Mouse (Mus musculus) B cell, adult 2 months (primary cell): ENCODE results near the gene B4galnt3.

Source experiments
- DNase-seq, 2 experiments: peaks; one replicate each; pipeline ENCODE4 v3.0.0; 2022

B4galnt3 gene

DNA sequence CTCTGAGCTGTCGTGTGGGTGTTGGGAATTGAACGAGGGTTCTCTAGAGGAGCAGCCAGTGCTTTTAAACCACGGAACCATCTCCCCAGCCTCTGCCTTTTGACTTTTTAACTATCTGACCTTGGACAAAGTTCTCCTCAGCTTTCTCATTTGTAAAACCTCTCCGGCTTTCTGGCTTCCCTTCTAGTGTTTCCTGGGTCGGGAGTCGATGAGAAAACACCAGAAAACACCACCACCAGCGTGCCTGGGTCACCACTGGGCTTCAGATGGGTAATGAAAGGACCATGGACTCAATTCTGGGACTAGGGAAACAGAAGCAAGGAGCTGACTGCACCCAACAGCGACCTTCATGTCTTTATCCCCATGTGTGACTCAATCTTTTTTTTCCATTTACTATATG, 20.2 kb downstream of the B4galnt3 start:
- DNase-seq, result no peak

DNA sequence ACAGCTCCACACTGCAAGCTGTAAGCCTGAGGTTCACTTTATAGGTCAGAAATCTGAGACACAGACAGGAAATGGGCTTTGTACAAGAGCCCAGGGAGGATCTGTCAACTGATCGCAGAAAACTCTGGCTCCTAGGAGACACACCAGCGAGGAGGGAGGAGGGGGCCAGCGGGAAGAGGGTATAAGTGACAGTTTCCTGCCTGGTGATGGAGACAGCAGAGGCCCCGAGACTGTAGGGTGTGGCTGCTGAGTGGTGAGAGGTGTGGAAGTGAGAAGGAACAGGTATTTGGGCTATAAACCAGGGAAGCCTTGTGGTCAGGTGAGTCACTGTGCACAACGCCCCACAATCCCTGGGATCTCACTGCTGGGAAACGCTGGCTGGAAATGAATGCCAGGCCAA, 30.2 kb downstream of the B4galnt3 start:
- DNase-seq, result no peak

DNA sequence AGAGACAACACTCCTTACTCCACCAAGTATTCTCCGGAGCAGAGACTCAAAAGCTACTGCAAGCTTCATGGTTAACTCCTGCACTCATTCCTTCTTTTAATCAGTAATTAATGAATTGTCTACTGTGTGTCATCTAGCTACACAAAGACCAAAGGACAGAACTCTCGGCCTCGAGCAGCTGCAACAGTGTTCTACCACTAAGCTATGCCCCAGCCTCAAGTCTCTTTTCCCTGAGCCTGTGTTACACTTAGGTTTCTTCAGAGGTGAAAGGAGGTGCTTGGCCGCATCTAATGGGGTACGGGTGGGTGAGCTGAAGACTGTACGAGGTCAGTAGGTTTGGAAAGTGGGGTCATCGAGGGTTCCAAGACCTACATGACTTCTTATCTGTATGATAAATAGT, 30.8 kb downstream of the B4galnt3 start:
- no peak for DNase-seq

DNA sequence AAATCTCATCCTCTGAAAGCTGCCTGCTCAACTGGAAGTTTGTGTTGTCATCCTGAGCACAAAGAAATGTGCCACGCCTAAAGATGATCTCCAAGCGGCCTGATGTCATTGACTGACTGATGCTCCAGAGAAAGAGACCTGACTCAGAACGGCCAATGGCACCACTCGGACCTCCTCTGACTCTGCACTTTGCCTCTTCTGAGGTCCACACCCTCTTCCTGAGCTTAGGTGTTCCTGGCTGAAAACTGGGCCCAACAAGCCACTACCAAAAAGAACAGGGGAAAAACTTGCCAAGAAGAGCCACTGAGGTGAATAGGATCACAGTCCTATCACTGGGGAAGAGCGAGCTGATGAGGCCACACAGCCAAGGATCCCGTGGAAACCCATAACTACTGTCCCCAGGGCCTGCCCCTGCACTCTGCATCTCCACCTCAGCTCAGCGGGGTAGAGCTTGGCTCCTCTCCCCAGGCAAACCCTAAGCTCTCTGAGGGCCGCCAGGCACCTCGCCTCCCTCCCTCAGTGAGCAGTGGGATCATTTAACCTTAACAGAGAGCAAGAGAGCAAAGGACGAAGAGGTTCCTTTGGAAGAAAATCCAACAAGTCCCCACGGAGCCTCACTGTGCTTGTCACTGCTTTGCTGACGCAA, 31.4 kb downstream of the B4galnt3 start:
- no peak for DNase-seq

DNA sequence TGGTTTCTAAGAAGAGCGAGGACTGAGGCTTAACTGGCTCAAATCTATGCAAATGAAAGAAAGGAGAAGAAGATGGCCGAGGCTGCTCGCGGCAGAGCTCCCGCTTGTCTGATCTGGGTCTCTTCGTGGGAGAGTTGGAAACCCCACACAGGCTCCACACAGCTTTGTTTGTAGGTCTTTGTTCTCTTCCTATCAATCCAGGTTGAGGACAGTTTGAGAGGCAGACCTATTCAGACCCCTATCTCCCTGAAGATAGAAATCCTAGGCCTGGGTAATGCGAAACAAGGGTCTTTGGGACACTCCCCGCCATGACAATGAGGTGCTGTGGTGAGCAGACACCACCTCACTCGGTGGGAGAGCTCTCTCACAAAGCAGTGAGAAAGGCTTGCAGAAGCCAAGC, 34.9 kb downstream of the B4galnt3 start:
- no peak for DNase-seq

DNA sequence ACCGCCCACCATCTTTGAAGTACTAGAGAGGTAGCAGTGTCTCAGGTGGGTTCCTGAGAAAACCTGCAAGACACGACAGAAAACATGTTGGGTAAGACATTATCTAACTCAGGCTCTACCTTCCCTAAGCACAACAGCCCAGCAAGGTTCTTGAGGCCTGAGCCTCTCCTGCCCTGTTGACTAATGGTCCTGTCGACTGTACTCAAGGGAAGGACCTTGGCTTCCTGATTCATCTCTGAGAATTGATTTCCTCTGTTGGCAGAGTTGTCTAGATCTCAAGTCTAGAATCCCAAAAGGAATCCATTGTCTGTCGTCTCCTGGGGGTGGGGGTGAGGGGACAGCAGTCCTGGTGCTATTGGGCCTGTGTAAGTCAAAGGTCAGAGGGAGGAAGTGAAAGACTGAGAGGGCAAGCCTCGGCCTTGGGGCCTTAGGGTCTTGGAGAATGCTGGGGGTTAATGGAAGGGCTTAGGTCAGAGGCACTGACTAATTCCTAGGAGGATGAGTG, 37.9 kb downstream of the B4galnt3 start:
- DNase-seq, result no peak

DNA sequence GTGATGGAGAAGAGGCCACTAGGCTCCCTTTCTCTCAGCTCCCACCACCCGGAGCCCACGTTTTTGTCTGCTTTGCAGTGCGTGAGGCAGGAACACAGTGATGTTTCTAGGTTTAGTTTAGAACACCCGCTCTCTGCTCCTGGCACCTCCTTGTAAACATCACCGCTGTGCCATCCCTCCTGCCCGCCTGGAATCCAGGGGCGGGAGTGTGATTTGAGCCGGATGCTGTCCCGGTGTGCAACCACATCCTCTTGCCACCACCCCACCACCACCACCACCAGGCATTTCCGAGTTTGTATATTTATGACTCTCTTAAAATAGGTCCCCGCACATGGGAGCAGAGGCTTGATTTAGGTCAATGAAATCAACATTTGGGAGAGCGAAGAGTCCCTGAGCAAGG, 38.7 kb downstream of the B4galnt3 start:
- DNase-seq, result no peak

DNA sequence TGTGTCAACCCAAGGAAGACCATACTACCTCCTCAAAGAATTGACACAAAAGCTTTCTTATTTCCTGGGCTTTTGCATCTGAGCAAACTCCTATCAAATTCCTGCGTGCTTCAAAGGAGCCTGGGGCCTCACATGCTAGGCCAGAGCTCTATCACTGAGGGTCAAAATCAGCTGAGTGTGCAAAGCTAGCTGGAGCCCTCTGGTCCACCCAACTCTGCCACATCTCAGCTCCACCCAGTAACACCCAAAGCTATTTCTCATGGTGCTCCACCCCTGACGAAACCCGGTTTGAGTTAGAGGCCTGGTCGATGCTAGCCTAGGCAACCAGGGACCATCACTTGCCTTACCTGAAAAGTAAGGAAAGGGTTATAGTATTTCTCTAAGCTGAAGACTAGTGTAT, 39.2 kb downstream of the B4galnt3 start:
- no peak for DNase-seq

DNA sequence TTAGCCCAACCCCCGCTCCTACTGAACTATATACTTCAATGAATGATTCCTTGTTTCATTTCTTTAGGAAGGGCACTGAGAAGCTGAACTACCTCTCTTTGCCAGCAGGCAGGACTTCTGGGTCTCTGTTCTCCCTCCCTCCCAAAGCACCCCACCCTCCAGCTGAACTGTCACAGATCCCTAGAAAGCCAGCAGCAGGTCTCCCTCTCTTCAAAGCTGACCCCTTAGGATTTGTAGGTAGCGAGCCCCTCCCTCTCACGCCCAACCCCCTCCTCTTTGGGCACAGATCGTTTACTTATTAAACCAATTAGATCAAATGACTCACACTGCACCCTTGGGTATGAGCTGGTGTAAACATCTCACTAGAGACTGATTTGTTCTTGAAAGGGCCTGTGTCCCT, 39.7 kb downstream of the B4galnt3 start:
- no peak for DNase-seq

DNA sequence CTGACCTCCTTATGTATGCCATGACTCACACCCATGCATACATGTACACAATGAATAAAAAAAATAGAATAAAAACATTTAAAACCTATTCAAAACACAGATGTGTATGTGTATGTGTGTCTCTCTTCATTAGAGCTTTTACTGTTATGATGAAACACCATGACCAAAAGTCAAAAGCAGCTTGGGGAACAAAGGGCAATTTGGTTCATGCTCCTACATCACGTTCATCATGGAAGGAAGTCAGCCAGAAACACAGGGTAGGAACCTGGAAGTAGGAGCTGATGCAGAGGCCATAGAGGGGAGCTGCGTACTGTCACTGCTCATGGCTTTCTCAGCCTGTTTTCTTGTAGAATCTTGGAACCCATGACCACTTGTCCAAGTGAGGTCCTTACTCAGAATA, 41.6 kb downstream of the B4galnt3 start:
- DNase-seq, result no peak

DNA sequence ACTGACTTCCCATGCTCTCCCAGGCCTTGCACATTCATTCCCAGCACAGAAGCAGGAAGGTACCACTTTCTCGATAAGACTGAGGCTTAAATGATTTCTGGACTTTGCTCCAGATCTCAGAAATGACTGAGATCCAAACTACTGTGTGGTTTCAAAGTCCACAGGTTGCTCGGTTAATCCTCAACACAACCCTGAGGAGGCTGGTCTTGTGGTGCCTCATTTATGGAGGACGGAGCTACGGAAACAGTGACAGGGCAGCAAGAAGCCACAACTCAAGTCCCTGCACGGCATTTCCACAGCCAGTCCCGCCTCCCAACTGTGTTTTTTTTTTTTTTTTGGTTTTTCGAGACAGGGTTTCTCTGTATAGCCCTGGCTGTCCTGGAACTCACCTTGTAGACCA, 43.3 kb downstream of the B4galnt3 start:
- no peak for DNase-seq

DNA sequence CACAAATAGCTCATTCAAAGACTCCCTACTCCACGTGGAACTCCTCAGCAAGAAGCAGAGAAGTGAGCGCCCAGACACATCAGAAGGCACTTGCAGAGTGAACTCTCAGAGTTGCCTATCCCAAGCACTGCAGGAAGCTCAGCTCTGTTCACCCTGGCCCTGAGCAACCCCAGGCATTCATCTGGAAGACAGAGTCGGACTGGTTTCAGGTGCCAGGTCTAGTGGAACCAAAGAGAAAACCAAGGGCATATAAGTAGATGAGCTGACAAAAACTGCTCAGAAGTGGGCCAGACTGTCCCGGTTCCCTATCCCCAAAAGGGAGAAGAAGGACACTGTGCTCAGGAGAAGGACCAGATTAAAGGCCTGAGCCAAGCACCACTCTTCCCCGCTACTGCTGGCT, 44.5 kb downstream of the B4galnt3 start:
- DNase-seq, result no peak

DNA sequence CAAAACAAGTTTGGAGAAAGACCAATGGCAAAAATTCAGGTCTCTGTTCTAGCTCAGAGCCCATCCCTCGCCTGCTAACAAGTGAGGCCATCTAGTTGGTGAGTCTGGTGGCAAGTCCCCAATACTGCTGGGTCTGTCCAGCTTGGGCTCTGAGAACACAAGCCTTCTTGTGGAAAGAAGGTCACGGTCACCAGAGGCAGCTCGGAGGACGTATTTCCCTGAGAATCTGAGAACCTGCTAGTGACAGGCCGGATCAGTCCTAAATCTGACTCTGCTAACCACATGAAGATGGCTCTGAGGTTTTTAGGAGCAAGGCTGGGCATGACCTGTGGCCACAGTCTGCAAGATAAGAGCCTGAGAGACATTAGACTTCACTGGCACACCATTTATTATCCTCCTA, 47.7 kb downstream of the B4galnt3 start:
- no peak for DNase-seq

DNA sequence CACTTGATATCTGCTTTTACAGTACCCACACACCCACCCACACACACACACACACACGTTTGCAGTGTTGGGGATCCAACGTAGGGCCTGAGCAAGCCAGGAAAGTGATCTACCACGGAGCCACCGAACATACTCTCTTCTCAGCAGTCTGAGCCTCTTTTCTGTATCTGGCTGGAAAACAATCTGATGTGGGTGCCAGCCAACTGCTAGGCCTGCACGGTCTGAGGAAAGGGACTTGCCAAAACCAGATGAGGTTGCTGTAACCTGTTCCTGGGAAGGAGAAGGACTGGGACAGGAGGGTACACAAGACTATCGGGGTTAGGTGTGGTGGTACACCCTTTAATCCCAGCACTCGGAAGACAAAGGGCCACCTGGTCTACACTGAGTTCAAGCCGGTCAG, 51.1 kb downstream of the B4galnt3 start:
- no peak for DNase-seq

DNA sequence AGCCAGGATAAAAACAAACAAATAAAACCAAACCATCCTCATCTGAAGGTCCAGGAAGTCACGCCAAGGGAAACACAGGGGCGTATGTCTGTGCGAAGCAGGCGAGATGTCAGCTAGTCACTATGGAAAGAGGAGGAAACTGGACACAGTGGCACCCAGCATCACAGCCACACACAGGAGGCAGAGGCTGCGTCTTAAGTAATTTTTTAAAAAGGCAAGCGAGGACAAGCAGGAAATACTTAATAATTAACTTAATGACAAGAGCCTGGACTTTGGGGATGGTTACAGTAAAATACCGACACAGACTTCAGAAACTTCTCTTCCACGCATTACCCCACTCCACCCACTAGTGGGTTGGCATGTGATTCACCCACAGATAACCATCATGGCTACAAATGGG, 51.8 kb downstream of the B4galnt3 start:
- no peak for DNase-seq

DNA sequence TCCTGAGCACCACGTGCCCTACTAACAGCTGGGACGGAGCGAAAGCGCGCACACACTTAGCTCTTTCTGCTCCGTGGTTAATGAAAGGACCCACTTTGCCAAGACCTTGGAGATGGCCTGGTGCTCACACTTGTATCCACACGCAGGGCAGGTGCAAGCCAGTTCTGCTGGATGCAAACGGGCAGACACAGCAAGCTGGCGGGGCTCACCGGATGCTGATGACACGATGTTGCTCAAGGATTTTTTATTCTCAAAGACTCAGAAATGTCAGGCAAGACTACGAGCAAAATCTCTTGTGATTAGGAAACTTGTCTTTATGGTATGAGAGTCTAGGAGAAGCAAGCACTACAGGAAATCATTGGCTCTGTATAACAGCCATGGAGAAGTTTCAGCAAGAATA, 52.9 kb downstream of the B4galnt3 start:
- DNase-seq, result no peak

DNA sequence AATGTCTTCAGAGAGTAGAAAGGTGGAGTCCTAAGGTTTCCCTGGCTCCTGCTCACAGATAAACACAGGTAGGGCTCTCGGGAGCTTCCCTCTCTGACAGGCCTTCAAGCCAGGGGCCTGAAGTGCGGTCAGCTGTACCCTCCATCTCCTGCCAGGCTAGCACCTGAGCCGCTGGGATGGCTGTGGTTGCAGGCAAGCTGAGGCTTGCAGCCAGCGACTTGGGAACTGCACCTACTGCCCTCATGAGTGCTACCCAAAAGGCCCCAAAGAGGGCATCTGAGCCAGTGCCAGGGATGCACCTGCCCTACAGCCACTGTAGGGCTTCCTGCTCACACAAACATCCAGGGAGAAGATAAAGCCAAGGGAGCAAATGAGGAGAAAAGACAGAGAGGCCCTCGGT, 53.9 kb downstream of the B4galnt3 start:
- DNase-seq, result no peak

DNA sequence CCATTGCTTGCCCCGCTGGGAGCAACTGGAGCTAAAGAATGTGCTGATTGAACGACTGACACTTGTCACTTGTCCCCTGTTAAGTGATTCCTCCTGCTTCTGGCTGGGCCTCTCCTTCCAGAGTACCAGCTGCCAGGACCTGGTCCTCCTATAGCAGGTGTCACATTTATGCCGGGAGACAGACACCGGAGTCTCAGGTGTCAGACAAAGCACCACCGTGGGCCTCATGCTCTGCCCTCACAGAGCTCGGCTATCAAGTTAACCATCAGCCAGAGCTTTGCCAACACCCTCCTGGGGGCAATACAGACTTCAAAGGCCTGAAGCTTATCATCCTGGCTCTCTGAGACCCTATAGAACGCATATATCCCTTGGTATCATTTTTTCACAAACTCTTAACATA, 58.5 kb downstream of the B4galnt3 start:
- no peak for DNase-seq

DNA sequence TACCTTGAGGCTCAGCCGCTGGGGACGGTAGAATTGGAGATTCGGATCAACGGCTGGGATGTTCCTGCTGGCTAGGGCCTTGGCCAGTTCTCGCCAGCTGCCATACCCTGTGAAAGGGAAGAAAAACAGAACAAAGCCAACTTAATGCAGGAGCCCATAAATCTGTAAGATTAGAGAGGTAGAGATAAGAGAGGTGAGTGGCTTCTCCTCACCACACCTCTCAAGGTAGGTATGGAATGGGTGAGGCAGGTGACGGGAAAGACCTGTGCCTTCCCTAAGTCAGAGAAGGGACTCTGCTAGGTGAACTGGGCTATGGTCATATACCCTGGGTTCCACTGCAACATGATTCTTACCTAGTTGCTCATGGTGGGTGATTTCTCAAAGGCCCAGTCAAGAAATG, 61.5 kb downstream of the B4galnt3 start:
- no peak for DNase-seq

DNA sequence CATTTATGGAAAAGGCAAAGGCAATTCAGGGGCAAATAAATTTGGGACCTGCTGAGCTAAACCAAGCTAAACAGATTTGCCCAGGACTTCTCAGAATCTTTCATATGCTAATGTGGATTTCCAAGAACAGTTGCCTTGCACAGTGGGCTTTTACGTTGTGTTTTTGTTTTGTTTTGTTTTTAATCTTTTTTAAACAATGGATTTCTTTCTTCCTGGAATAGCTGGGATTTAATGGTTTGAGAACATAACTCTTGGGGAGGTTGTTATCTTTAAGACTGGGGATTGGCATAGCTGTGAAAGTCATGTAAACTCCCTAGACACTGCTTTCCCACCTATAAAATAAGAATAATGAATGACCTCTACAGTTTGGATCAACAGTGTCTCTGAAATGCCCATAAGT, 63.9 kb downstream of the B4galnt3 start:
- DNase-seq, result no peak

DNA sequence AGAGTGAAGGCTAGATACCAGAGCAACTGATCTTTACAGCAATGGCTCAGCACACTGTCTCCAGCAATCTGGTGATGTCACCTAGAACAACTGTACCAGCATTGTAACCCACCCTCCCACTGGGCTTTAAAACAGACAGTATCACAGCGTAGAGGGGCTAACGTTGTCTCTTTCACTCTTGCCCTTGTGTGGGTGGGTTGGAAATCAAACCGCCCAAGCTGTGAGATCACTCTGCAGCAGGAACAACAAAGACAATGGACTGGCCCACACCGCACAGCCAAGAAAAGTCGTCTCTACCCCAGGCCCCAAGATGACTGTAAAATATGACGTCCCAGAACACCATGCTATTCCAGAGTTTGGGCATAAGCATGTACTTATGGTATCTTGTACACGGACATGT, 64.6 kb downstream of the B4galnt3 start:
- DNase-seq, result no peak

DNA sequence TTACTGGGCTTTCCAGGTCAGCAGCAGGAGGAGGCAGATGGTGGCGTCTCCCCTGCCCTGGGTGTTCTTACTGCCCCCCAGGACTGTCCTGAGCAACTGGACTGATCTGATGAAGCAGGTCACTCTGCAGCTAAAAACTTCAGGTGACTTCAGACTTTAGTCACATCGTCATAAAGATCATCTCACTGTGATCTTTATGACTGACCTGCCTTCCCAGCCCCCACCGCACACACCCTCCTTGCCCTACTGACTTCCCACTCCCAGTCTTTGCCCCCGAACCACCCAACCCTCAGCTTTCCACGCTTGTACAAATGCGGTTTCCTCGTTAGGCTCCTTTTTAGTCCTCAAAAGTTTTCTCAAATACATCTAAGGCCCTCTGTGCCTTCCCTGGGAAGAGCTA, 67.3 kb downstream of the B4galnt3 start:
- no peak for DNase-seq

DNA sequence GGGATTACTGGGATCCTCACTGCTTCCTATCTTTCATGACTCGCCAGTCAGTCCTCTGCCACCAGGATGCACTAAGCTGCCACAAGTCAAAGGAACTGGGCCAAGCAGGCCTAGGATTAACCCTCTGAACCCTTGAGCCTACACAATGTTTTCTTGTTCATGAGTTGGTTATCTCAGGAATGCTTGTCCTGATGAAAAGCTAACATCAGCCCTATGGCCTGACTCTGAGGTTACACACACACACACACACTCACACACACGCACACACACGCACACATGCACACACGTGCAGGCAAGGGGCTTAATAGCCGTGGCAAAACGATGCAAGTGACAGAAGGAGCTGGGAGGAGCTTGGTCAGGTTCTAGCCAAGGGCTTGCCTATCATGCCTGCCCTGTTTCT, 69.0 kb downstream of the B4galnt3 start:
- no peak for DNase-seq

DNA sequence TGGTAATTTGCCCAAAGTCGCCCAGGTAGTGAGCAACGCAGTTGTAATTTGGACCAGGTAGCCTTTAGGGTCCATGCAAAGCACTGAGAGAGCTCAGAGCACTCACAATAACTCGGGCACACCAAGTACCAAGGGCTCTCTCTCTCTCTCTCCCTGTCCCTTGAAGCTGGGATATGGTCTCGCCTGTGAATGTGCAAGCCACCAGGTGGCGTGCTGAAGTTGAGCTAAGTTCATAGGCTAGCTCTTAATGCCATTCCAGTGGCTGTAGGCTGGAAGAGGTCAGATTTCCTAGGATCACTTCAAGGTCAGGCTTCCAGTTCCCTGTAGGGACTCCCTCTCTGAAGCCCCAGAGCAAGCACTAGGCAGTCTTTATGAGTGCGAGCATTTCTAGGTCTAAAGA, 71.7 kb downstream of the B4galnt3 start:
- peak; percentile 15 to 20 for DNase-seq

DNA sequence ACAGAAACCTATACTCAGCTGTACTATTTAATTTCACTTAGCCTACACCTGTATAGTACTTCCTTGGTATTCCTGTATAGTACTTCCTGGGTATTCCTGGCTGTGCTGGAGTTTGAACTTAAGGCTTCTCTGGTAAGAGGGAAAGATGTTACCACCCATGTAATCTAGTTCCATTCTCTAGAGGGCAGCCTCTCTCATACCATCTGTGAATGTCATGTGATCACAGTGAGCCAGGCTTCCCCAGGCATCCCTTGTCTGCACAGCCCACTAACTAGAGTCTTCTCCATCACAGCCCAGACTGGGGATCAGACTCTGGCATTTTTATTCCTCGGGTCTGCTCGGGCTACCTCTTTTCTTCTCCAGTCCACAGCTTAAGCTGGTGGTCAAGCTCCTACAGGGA, 75.1 kb downstream of the B4galnt3 start:
- DNase-seq, result no peak

DNA sequence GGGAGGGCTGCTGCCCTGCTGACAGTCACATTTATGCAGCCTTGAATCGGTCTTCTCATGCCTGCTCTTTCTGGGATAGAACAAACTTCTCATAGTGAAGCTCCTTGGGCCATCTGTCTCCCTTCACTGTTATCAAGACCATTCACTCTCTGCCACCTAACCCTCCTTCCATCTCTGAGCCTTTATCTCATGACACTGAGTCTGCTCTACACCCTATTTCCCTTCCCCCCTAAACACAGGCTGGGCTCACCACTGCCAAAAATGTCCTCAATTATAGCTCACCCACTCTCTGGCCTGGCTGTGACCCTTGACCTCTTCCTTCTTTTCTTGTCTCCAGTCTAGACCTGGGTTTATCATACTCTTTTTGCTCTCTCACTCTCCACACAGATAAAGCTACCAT, 77.7 kb downstream of the B4galnt3 start:
- no peak for DNase-seq
